Mouse (Mus musculus) limb, embryonic 13.5 days (tissue): Measurements from ENCODE around the gene Dok5. TPM values are rescaled to one million over a fixed set of nuclear protein-coding genes. Genes with fewer than 3 reads are reported as not detected.

Experiments used
- ATAC-seq: fragments of 200-750 bp; cut with Nextera tagmentation; 2 replicates; pipeline ENCODE4 v1.8.0; 2017; ENCODE audit warnings: low read depth, moderate number of reproducible peaks, moderate TSS enrichment; ENCODE audit not compliant: low FRiP score
- H3K27ac ChIP-seq: fragments of 300-500 bp; sonication (generic); 2 replicates; pipeline ENCODE4 v1.5.1; 2015; ENCODE audit warnings: inconsistent platforms, mild to moderate bottlenecking, moderate library complexity
- H3K27me3 ChIP-seq: fragments of 300-500 bp; sonication (generic); 2 replicates; pipeline ENCODE4 v1.6.1; 2015; ENCODE audit warnings: mild to moderate bottlenecking, inconsistent platforms
- H3K36me3 ChIP-seq: fragments of 300-500 bp; sonication (generic); 2 replicates; pipeline ENCODE4 v1.6.1; 2015; ENCODE audit warnings: inconsistent platforms, mild to moderate bottlenecking, moderate library complexity
- H3K4me1 ChIP-seq: fragments of 300-500 bp; sonication (generic); 2 replicates; pipeline ENCODE4 v1.6.1; 2015; ENCODE audit warnings: inconsistent platforms
- H3K4me2 ChIP-seq: fragments of 300-500 bp; sonication (generic); replicated peaks from 2 replicates; pipeline ENCODE4 v1.6.1; 2015; ENCODE audit warnings: inconsistent platforms, mild to moderate bottlenecking, moderate library complexity
- H3K4me3 ChIP-seq: fragments of 300-500 bp; sonication (generic); 2 replicates; pipeline ENCODE4 v1.5.1; 2015; ENCODE audit warnings: moderate library complexity, mild to moderate bottlenecking, inconsistent platforms
- H3K9ac ChIP-seq: fragments of 300-500 bp; sonication (generic); 2 replicates; pipeline ENCODE4 v1.6.1; 2015; ENCODE audit warnings: mild to moderate bottlenecking, inconsistent platforms
- H3K9me3 ChIP-seq: fragments of 300-500 bp; sonication (generic); 2 replicates; pipeline ENCODE4 v1.6.1; 2016; ENCODE audit warnings: inconsistent platforms
- WGBS: fragments of 180-500 bp; shearing (Covaris S2); methylation state at CpG from one replicate; pipeline ENCODE4 v1.1.7; 2015; 5-methylcytosine and 5-hydroxymethylcytosine counted together
- polyA plus RNA-seq: library from polyadenylated mRNA; unstranded; fragments of >200 nt; fragmentation: Nextera tagmentation; extraction: Ambion mirVana; gene quantifications from 2 replicates; pipeline ENCODE4 v1.2.1, GENCODE M21; 2015

The Dok5 gene
- polyA plus RNA-seq, 1 experiment from 2014 or later: 11.0 TPM

DNA sequence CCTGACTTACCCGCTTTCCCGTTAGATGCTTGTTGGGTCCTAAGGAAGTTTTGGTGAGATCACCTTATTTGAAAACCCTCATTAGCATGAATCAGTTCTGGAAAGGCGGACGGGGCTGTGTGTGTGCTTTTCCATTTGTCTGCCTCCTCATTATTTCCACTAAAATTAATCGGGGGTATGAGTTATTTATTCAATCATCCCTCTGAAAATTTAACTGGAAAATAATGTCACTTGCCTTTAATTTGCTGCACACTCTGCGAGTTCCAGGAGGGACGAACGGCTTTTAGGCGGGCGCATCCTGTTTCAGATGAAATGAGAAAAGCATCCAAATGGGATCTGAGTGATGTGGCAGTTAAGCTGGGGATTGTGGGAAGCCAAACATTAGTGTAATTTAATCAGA is 113.9 kb downstream of the Dok5 start:
- ATAC-seq: no peak
- no peak overlapping the region for H3K27ac ChIP-seq

DNA sequence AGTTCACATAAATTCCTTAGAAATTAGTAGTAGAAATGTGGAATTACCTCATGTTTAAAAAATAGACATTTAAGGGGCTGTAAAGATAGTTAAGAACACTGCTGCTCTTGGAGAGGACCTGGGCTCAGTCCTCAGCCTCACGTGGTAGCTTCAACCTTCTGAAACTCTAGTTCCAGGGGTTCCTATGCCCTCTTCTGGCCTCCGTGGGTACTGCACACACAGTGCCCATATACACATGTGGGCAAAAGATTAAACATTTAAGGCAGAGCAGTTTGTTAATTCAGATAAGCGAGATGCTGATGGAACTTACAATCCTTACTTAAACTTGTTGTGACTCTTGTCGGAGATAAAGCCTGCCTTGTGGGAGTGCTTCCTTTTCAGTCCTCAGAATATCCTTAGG is 118.5 kb downstream of the Dok5 start:
- Histone ChIP-seq H3K4me3 (no peak overlapping the region), H3K36me3 (no peaks in the 10 kb centered on the region), H3K27ac (no peak overlapping the region), H3K4me2 (no peak overlapping the region), H3K4me1 (0 out of 2 replicates have a peak, but pooled peaks cover 5% of the 10 kb centered on the region), H3K27me3 (0 out of 2 replicates have a peak, but pooled peaks cover 5% of the 10 kb centered on the region), H3K9ac (no peak overlapping the region), H3K9me3 (peaks cover 7% of the 10 kb centered on the region; the same call in 1 of the 2 replicates)
- no peak for ATAC-seq
- WGBS: 95% methylated on average over 4 of the region's 4 CpGs

More for the DNA sequence above, 113.9 kb downstream of the Dok5 start:
- Histone ChIP-seq H3K9me3 (peaks cover 7% of the 10 kb centered on the region; the same call in 1 of the 2 replicates), H3K4me3 (no peak overlapping the region), H3K9ac (no peak overlapping the region), H3K27me3 (0 out of 2 replicates have a peak, but pooled peaks cover 5% of the 10 kb centered on the region), H3K4me1 (0 out of 2 replicates have a peak, but pooled peaks cover 5% of the 10 kb centered on the region), H3K4me2 (no peak overlapping the region), H3K36me3 (no peaks in the 10 kb centered on the region)
- WGBS: 77% methylated on average over 10 of the region's 10 CpGs

DNA sequence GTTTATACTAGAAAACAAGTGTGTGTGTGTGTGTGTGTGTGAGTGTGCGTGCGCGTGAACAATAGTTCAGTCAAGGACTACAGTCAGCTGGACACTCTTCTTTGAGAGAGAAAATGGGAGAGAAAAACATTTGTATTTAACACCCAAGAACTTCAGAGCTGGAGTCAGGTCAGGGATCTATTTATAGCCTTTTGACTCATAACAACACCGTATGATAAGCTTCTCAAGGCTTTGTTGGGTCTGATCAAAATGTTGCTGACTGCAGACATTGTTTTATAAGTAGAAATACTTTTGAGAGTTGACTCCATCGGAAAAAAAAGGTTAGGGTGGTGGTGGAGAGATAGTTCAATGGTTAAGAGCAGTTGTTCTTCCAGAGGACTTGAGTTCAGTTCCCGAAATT is 120.7 kb downstream of the Dok5 start:
- no peaks in the 10 kb centered on the region for H3K36me3 ChIP-seq
- no peak overlapping the region for H3K9ac ChIP-seq
- peaks cover 9% of the 10 kb centered on the region; the same call in 1 of the 2 replicates for H3K4me1 ChIP-seq
- no peak overlapping the region for H3K4me3 ChIP-seq
- WGBS: 87% methylated on average over 6 of the region's 6 CpGs
- H3K4me2 ChIP-seq: no peak overlapping the region
- ATAC-seq: no peak
- H3K9me3 ChIP-seq: peaks cover 7% of the 10 kb centered on the region; the same call in 1 of the 2 replicates
- no peaks in the 10 kb centered on the region for H3K27me3 ChIP-seq
- no peak overlapping the region for H3K27ac ChIP-seq

DNA sequence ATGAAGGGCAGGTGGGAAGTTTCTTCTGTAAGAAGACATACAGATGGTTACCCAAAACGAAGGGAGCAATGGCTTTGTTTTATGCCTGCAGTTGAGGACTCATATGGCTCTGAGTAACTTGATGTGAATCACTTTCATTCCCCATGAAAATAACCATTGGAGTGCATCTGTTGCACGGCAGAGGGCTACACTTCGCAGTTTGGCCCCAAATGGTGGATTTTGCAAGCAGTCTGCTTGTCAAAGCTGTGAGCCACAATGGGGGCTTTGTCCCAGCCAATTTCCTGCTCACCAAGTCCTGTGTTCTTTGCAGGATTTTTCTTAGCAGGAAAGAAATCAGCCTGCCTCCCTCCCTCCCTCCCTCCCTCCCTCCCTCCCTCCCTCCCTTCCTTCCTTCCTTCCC is 123.6 kb downstream of the Dok5 start:
- no peak overlapping the region for H3K4me2 ChIP-seq
- H3K4me3 ChIP-seq: no peak overlapping the region
- H3K27ac ChIP-seq: no peak overlapping the region
- no peak overlapping the region for H3K9ac ChIP-seq
- no peaks in the 10 kb centered on the region for H3K36me3 ChIP-seq
- peaks cover 4% of the 10 kb centered on the region; the same call in 1 of the 2 replicates for H3K4me1 ChIP-seq
- 46% methylated on average over 3 of the region's 3 CpGs for whole genome bisulfite sequencing
- peaks cover 2% of the 10 kb centered on the region; the same call in 1 of the 2 replicates for H3K9me3 ChIP-seq
- no peaks in the 10 kb centered on the region; the same call in 1 of the 2 replicates for H3K27me3 ChIP-seq
- ATAC-seq: no peak

DNA sequence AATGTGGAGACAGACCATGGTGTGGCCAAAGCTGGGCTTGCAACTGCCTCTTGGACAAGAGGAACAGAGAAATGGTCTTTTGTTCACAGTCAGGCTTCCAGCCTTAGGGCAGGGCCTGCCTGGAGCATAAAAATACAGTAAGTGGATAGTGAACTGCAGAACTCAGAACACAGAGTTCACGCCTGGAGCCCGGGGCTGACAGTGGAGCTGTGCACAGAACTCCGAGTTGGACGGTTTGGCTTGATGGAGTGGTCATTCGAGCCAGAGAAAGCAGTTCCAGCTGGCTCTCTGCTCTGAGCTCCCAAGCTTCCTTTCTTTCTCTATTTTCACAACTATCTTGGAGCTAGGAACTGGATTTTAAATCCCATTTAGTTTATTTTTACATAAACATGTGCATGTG is 124.5 kb downstream of the Dok5 start:
- no peak for ATAC-seq
- 49% methylated on average over 5 of the region's 5 CpGs for WGBS
- H3K27me3 ChIP-seq: no peaks in the 10 kb centered on the region; the same call in 1 of the 2 replicates
- H3K9ac ChIP-seq: no peak overlapping the region
- no peak overlapping the region for H3K4me3 ChIP-seq
- no peak overlapping the region for H3K4me2 ChIP-seq
- H3K36me3 ChIP-seq: no peaks in the 10 kb centered on the region
- peaks cover 4% of the 10 kb centered on the region; the same call in 1 of the 2 replicates for H3K4me1 ChIP-seq
- no peaks in the 10 kb centered on the region for H3K9me3 ChIP-seq
- H3K27ac ChIP-seq: peak overlapping the region; percentile 28; the same call in 1 of the 2 replicates

DNA sequence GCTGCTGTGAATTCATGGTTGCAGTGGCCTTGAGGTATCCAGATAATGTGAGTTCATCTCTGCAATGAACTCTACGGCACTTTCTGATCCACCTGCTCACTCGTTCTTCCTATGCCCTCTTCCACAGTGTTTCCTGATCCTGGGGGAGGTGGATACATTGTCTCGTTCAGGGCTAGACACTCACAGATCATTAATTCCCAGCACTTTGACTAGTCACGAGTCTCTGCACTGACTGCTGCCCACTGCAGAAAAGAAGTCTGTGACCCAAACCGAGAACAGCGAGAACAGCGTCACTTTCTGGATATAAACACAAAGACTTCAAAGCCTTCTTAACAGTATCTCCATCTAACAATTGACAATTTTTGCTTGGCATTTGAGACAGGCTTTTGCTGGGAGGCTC is 125.9 kb downstream of the Dok5 start:
- H3K4me2 ChIP-seq: no peak overlapping the region
- no peaks in the 10 kb centered on the region; the same call in 1 of the 2 replicates for H3K27me3 ChIP-seq
- no peak overlapping the region for H3K27ac ChIP-seq
- no peaks in the 10 kb centered on the region for H3K36me3 ChIP-seq
- H3K4me3 ChIP-seq: no peak overlapping the region
- no peak overlapping the region for H3K9ac ChIP-seq
- H3K4me1 ChIP-seq: peaks cover 4% of the 10 kb centered on the region; the same call in 1 of the 2 replicates
- H3K9me3 ChIP-seq: no peaks in the 10 kb centered on the region
- WGBS: 67% methylated on average over 7 of the region's 7 CpGs
- ATAC-seq: no peak

DNA sequence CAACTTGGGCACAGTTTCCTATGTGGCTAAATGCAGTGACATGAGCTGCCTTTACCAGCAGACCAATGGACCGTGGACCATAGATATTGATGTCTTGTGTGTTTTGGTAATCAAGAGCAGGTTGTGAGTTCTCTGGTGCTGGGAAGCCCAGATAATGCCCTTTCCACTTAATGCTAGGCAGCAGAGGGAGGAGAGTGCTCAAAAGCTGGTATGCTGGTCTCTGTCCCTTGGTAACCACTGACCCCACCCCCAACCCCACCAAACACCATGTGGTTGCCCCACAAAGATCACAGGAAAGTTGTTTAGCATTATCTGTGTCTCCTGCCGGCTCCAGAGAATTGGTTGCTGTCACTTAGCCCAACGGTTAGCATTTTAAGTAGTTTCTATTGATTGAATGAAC is 127.0 kb downstream of the Dok5 start:
- Histone ChIP-seq H3K9me3 (no peaks in the 10 kb centered on the region), H3K4me1 (peaks cover 4% of the 10 kb centered on the region; the same call in 1 of the 2 replicates), H3K27me3 (no peaks in the 10 kb centered on the region; the same call in 1 of the 2 replicates), H3K36me3 (no peaks in the 10 kb centered on the region), H3K4me2 (no peak overlapping the region), H3K27ac (no peak overlapping the region), H3K4me3 (no peak overlapping the region), H3K9ac (no peak overlapping the region)
- no peak for ATAC-seq
- WGBS: 43% methylated on average over 3 of the region's 3 CpGs

DNA sequence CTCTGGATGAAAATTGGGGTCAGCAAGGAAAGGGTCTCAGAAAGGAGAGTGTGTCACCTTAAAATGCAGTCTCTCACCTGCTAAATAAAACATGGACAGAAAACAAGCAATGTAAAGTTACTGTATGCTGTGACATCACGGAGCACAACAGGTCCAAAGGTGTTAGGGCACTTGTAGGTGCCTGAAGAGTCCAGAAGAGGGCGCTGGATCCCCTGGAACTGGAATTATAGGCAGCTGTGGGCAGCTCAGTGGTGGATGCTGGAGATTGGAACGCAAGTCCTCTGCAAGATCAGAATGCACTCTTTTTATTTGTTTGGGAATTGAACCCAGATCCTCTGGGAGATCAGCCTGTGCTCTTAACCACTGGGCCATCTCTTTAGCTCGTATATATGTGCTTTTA is 129.0 kb downstream of the Dok5 start:
- 60% methylated on average over 4 of the region's 4 CpGs for WGBS
- Histone ChIP-seq H3K27ac (no peak overlapping the region), H3K4me1 (peaks cover 4% of the 10 kb centered on the region; the same call in 1 of the 2 replicates), H3K9ac (no peak overlapping the region), H3K27me3 (no peaks in the 10 kb centered on the region; the same call in 1 of the 2 replicates), H3K4me2 (no peak overlapping the region), H3K9me3 (no peaks in the 10 kb centered on the region), H3K4me3 (no peak overlapping the region), H3K36me3 (no peaks in the 10 kb centered on the region)
- no peak for ATAC-seq

DNA sequence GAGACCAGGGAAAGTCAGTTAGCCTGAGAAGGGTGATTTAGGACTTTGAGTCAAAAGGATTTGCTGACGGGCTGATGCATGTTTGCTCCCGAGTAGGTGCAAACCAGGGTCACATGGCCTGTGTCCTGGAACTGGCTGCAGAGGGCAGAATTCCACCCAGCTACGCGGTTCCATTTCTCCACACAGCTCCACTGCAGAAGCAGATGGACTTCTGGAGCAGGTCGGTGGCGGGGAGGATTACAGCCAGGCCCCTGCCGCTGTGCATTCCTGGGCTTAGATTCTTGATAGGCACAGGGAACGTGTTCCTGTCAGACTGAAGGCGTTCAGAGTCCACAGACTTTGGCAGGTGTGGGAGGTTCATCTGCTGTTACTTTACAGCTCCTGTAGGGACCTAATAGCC is 131.2 kb downstream of the Dok5 start:
- Histone ChIP-seq H3K4me3 (no peak overlapping the region), H3K9ac (no peak overlapping the region), H3K9me3 (no peaks in the 10 kb centered on the region), H3K27ac (no peak overlapping the region), H3K36me3 (no peaks in the 10 kb centered on the region), H3K4me2 (no peak overlapping the region), H3K27me3 (no peaks in the 10 kb centered on the region; the same call in 1 of the 2 replicates), H3K4me1 (no peaks in the 10 kb centered on the region)
- WGBS: 61% methylated on average over 9 of the region's 9 CpGs
- ATAC-seq: no peak

DNA sequence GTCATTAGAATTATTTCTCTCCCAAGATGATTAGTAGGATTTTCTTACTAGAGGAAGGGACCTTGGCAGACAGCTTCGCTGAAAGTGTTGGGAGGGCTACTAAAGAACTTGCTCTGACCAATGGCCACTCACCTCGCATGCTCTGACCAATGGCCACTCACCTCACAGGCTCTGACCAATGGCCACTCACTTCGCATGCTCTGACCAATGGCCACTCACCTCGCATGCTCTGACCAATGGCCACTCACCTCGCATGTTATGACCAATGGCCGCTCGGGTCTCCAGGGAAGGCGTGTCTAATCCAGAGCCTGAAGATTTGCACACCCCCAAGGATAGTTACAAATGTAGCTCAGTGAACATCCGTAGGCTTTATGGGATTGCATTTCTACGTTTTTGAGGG is 131.6 kb downstream of the Dok5 start:
- no peak overlapping the region for H3K4me3 ChIP-seq
- 93% methylated on average over 10 of the region's 10 CpGs for WGBS
- no peak for ATAC-seq
- H3K4me1 ChIP-seq: no peaks in the 10 kb centered on the region
- H3K27me3 ChIP-seq: no peaks in the 10 kb centered on the region; the same call in 1 of the 2 replicates
- no peaks in the 10 kb centered on the region for H3K36me3 ChIP-seq
- H3K4me2 ChIP-seq: no peak overlapping the region
- no peak overlapping the region for H3K9ac ChIP-seq
- H3K9me3 ChIP-seq: no peaks in the 10 kb centered on the region
- H3K27ac ChIP-seq: no peak overlapping the region

DNA sequence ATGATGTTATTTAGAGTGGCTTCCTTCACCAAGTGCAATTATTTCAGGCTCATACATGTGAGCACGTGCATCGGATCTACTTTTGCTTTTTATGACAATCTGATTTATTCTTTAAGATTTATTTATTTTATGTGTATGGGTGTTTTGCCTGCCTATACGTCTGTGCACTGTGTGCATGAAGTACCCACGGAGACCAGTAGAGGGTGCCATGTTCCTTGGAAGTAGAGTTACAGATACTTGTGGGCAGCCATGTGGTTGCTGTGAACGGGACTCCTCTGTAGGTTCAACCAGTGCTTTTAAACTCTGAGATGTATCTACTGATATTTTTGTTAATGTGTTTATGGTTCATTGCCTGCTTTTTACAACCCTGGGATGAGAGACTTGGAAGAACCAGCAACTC is 132.4 kb downstream of the Dok5 start:
- no peaks in the 10 kb centered on the region for H3K9me3 ChIP-seq
- H3K9ac ChIP-seq: no peak overlapping the region
- no peak overlapping the region for H3K27ac ChIP-seq
- ATAC-seq: no peak
- WGBS: 86% methylated on average over 5 of the region's 5 CpGs
- H3K36me3 ChIP-seq: no peaks in the 10 kb centered on the region
- no peak overlapping the region for H3K4me3 ChIP-seq
- no peaks in the 10 kb centered on the region for H3K4me1 ChIP-seq
- H3K27me3 ChIP-seq: no peaks in the 10 kb centered on the region
- no peak overlapping the region for H3K4me2 ChIP-seq

DNA sequence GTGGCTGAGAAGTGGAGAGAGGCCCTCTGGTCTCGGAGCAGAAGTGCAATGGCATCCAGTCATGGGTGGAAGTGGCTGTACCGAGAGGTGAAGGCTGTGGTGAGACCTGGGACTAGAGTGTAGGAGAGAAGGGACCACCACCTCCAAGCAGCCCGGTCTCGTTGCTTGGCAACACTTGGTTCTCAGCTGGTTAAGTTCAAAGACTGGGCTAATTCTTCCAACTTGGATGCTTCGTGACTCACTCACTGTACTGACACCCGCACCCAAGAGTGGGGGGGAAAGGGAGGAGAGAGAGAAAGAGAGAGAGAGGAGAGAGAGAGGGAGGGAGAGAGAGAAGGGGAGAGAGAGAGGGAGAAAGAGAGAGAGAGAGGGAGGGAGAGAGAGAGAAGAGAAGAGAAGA is 133.2 kb downstream of the Dok5 start:
- Histone ChIP-seq H3K36me3 (no peaks in the 10 kb centered on the region), H3K4me3 (no peak overlapping the region), H3K27ac (no peak overlapping the region), H3K27me3 (no peaks in the 10 kb centered on the region), H3K9me3 (no peaks in the 10 kb centered on the region), H3K4me1 (no peaks in the 10 kb centered on the region), H3K4me2 (no peak overlapping the region), H3K9ac (no peak overlapping the region)
- 83% methylated on average over 6 of the region's 6 CpGs for WGBS
- ATAC-seq: no peak

DNA sequence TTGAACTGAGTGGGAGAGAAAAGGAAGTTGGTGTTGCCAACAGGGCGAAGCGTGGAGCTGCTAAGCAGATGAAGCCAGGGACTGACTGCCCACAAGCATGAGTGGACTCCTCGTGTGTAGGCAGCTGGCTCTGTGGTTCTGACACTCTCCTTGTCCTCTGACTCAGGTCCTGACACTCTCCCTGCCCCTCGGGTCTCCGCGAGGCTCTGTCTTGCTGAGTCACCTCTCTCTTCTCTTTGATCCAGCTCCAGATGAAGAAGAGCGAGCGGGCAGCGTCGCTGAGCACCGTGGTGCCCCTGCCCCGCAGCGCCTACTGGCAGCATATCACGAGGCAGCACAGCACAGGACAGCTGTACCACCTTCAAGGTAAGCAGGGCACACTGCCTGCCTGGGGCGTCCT is 139.0 kb downstream of the Dok5 start:
- WGBS: 81% methylated on average over 15 of the region's 15 CpGs
- no peak overlapping the region for H3K27ac ChIP-seq

More for the DNA sequence above, 139.0 kb downstream of the Dok5 start:
- Histone ChIP-seq H3K9me3 (no peaks in the 10 kb centered on the region), H3K9ac (no peak overlapping the region), H3K36me3 (no peaks in the 10 kb centered on the region), H3K4me3 (no peak overlapping the region), H3K27me3 (no peaks in the 10 kb centered on the region), H3K4me1 (no peaks in the 10 kb centered on the region), H3K4me2 (no peak overlapping the region)
- ATAC-seq: no peak
